Mouse (Mus musculus): ENCODE measurements around the gene Wnt7b.

DNA sequence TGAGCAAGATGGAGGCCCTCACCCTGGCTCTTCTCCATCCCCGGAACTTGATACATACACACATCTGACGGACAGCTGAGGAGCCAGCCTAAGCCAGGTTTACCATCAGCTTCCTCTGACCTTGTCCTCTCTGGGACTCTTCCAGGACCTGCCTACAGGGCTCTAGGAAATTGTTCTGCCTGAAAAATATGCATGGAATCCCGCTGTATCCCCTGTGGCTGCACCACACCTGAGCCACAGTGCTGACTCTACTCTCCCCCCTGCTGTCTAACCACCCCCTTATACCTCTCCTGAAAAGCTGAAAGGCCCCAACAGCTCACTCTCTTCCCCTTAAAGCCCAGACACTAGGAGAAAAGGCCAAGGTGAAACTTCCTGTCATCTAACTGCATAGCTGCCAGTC lies 52.4 kb downstream of the Wnt7b start:
- TF ChIP-seq EP300 (IDR thresholded peaks at IDR 0.05), result no peak
- TF ChIP-seq CTCF (IDR thresholded peaks at IDR 0.05), result peak; percentile 10; the same call in 1 of the 2 replicates
